Mouse (Mus musculus) megakaryocyte, adult 5-6 weeks (primary cell): ENCODE measurements at regions not wholly inside any gene's neighbourhood (a gene's known extent, or its start where the extent isn't known, plus 50 kb on each side); places are given as distances from the start of the nearest gene placed in this dataset.

Source experiments
- ATAC-seq: 2 replicates; pipeline ENCODE4 v1.8.0; 2016; ENCODE audit warnings: mild to moderate bottlenecking, inconsistent platforms; ENCODE audit not compliant: poor library complexity, severe bottlenecking

DNA sequence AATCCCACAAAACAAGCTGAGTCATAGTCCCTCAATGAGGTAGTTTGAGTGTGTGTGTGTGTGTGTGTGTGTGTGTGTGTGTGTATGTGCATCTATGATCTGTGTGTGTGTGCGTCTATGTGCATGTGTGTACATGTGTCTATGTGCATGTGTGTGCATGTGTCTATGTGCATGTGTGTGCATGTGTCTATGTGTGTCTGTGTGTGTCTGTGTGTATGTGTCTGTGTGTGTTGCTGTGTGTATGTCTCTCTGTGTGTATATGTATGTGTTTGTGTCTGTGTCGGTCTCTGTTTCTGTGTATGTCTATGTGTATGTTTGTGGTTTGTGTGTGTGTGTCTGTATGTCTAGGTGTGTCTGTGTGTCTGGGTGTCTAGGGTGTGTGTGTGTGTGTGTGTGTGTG, 309.1 kb upstream of the Brinp3 start:
- ATAC-seq: no peak

- no peak for ATAC-seq
Measured at GRCm38 (mm10) chr1:146211646-146212045, 282.9 kb upstream of the Brinp3 start.

DNA sequence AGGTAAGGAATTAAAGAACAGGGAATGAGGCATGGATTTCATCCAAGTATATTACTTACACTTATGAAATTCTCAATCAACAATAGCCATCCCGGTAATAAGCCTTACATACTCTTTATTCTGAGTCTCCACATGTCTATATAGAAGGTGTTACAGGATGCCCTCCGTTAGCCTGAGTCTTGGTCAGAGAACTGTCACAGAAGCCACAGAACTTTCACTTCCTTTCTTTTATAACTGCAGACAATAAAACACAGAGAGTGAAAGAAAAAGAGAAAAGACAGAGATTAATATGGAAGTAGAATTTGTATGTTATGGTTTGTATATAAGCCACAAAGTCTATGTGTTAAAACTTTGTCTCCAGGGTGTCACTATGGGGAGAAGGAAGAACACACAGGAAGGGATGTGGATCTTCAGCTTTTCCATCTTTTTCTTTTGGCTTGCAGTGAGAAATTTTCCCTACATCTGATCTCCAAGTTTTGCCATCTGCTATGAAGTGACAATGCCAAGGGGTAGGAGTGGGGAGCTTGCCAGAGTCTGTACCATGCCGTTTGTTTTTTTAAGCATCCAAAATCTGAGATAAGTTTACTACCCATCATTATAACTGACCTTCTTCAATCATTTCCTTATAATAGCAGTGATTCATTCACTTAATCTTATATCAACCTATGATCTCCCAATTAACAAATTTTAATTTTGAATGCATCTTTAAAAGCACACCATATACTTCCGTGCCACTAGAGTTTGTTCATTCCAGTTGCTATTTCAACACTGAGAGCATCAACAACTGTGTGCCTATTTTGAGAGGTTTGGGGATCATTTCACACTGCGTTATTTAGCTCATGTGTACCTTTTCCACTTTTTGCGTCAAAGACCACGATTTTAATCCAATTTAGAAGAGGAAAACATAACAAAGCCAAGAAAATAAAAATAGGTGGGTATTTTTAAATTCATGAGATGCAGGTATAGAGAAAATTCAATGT, 262.8 kb upstream of the Brinp3 start:
- ATAC-seq: no peak

GRCm38 (mm10) chr1:146260400-146260799, 234.2 kb upstream of the Brinp3 start:
- no peak for ATAC-seq

- no peak for ATAC-seq
Measured at GRCm38 (mm10) chr1:146299031-146299430, 195.5 kb upstream of the Brinp3 start.

GRCm38 (mm10) chr1:146312547-146312946, 182.0 kb upstream of the Brinp3 start:
- ATAC-seq: no peak

DNA sequence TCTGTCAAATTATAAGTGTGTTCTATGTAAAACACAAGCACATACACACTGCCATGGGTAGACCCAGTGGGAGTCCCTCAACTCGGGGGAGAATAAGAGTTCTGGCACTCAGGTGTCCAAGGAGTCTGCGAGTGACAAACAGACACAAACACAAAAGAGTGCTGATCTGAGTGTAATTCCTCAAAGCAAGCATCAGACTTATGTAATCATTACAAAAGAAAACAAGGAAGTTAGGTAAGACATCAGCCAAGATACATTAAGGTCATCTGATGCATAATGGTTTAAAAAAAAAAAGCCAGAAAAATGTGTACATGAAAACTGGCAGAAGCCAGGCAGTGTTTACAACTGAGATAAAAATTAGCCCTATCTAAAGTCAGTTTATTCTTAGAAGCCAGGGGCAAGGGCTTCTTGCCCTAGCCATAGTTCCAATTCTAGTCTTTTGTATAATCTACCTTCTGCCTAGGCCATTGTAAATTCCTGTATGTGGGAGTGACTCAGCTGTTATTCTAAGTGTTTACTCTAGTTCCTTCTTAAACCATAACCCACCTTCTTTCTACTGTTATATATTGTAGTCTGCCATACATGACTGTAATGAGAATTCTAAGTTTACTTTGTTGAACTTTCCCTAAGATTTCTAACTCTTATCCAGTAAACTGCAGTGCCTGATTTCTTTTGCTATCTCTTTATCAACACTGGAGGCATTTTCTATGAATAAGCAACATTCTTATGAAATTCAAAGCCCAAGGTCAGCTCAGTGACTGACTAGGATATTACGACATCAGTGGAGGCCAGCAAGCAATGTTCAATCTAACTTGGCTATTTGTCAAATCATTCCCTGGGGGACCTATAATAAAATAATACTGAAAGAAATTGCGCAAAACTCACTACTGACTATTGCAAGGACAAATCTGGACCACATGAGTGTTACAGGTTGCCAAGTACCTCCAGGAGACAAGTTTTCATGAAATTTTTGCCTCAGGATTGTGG, 178.1 kb upstream of the Brinp3 start:
- peak; percentile 53 for ATAC-seq

- ATAC-seq: no peak
Measured at GRCm38 (mm10) chr1:146322026-146322425, 172.5 kb upstream of the Brinp3 start.

DNA sequence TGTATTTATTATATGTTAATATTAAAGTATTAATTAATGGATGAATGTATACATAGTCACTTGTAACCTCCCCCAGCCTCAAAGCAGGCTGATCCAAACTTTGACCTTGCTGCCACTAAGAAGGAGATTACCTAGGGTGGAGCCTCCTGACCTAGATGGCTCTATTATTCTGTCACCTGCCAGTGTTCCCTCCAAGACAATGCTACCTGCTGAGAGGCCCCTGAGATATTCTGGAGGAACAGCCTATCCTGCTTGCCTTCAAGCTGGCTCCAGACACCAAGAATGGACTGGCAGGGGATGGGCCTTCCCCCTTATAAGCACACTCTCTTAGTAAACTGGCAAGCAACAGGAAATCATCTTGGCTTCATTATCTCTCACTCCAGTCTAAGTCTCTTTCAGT, 171.7 kb upstream of the Brinp3 start:
- no peak for ATAC-seq

DNA sequence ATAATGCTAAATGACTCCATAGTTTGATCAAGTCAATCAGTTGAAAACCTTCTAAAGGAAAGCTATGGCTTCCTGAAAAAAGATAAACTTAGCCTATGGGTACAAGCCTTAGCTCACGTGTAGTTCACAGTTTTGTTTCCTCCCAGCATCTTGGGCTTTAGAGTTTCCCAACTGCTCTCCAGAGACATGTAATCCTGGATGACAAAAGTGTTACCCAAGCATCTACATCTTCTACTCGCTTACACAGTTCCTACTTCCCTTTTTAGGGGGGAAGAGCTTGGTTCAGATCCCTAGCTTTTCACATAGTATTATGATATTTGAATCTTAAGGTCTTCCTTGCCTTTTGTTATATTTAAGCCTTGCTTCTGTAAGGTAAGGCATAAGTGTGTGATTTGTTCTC, 157.5 kb upstream of the Brinp3 start:
- ATAC-seq: peak; percentile 67

DNA sequence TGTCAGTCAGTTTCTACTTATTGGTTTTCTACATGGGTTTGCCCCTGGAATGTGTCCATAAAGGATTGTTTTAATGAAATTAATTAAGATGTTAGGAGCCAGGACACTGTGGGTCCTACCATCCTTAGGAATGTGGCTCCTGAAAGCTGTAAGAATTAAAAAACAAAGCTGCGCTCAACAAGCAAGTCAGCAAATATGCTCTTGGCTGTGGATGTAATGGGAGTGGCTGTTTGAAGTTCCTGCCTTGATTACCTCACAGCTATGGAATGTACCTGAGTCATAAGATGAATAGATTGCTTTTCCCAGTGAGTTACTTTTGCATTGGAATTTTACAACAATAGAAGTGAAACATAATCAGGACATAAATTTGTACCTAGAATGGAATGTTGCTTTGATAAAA, 137.6 kb upstream of the Brinp3 start:
- ATAC-seq: no peak

- no peak for ATAC-seq
Measured at GRCm38 (mm10) chr1:146358301-146358700, 136.3 kb upstream of the Brinp3 start.

DNA sequence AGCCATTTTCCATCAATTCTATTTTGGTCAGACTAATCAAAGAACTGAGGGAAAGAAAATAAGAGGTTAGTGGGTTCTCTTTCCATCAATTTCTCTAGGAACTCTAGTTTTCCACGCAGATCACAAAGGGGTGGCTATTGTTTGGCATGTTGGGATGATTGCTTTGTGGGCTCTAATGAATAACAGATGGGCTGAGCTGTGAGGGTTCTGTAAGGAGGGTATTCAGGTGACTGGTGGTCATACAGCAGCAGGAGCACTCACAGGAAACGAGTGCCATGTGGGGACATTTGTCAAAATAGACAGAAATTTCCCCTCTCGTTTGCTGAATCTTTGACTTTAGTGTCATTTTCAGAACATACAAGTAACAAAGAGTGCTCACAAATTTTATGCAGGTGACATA, 134.9 kb upstream of the Brinp3 start:
- no peak for ATAC-seq

DNA sequence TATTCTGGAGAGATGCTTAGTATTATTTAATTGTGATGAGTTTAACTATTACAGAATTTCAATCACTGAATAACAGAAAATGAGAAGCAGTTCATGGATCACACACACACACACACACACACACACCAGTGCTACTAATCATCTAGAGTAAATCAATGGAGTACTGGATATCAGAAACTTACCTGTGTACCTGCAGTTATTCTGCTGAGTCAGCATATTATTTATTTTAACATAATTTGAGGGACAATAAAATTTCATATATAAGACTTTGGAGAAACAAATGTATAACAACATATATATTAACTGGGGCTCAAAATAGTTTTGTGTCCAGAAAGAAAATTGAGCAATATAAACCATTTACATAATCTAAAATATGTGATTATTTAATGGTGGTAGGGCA, 134.4 kb upstream of the Brinp3 start:
- no peak for ATAC-seq

DNA sequence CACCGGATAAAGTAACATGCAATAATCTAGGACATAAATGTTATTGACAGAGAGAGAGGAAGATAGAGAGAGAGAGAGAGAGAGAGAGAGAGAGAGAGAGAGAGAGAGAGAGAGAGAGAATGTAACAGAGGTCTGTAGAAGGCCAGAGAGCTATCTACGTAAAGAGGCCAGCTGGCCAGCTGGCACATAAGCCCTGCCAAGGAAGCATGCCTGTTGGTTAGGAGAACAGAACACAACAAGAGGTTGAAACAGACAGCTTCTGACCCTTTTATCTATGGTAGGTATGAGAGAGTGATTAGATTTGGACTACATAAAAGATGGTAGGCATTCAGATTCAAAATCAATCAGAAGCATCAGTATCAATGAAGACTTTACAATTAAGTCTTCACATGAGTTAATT, 130.8 kb upstream of the Brinp3 start:
- ATAC-seq: no peak
